Mouse (Mus musculus) limb, embryonic 12.5 days (tissue): ENCODE measurements around the gene Grm6. TPM values are rescaled to one million over a fixed set of nuclear protein-coding genes. Genes with fewer than 3 reads are reported as not detected.

Experiments used
- polyA plus RNA-seq: library from polyadenylated mRNA; unstranded; fragments of >200 nt; fragmentation: Nextera tagmentation; extraction: Ambion mirVana; gene quantifications from 2 replicates; pipeline ENCODE4 v1.2.1, GENCODE M21; 2016

The Grm6 gene
- polyA plus RNA-seq, 1 experiment from 2014 or later = 0.05 TPM

Other genes with a start within 250 kb of the Grm6 start
- 2.8 and 3.0 TPM in 2 replicates for gene Adamts2, start 248.6 kb upstream of the Grm6 start, polyA plus RNA-seq
- gene Zfp354c, start 23.0 kb upstream of the Grm6 start, polyA plus RNA-seq = 56.1 and 61.0 TPM in 2 replicates
- 1.2 TPM in 2 replicates for gene Zfp879, start 9.1 kb upstream of the Grm6 start, polyA plus RNA-seq
- 14.3 and 15.1 TPM in 2 replicates for gene Zfp454, start 37.0 kb downstream of the Grm6 start, polyA plus RNA-seq
- gene Zfp2, start 65.5 kb downstream of the Grm6 start, polyA plus RNA-seq = 16.0 and 16.5 TPM in 2 replicates
- 1.4 and 1.8 TPM in 2 replicates for gene Zfp354b, start 80.9 kb downstream of the Grm6 start, polyA plus RNA-seq
- gene 4933414I15Rik, start 93.1 kb downstream of the Grm6 start, polyA plus RNA-seq = not detected in 2 replicates
- gene Prop1, start 103.1 kb downstream of the Grm6 start, polyA plus RNA-seq = not detected in 2 replicates
- gene Olfr1378, start 115.8 kb downstream of the Grm6 start, polyA plus RNA-seq = not detected in 2 replicates
- gene Olfr1377, start 131.3 kb downstream of the Grm6 start, polyA plus RNA-seq = not detected in 2 replicates
- gene Olfr51, start 152.9 kb downstream of the Grm6 start, polyA plus RNA-seq = not detected in 2 replicates
- not detected in 2 replicates for gene Olfr54, start 163.6 kb downstream of the Grm6 start, polyA plus RNA-seq
- not detected in 2 replicates for gene Olfr1375, start 197.4 kb downstream of the Grm6 start, polyA plus RNA-seq
- gene Zfp354a, start 208.6 kb downstream of the Grm6 start, polyA plus RNA-seq = 9.8 and 10.3 TPM in 2 replicates